Mouse (Mus musculus): Measurements from ENCODE around the gene Map4k3.
"Not testable (repeated sequence)": the region's sequence is repeated elsewhere in the genome, so short reads cannot be mapped to it uniquely, and the experiment has no call there.

Map4k3 gene

GRCm38 (mm10) chr17:80728062-80728858 is at the start of gene Map4k3:
Gene Map4k3, minus strand, starts transcription at chr17:80728485.
- peak; percentile 89 for DNase-seq

DNA sequence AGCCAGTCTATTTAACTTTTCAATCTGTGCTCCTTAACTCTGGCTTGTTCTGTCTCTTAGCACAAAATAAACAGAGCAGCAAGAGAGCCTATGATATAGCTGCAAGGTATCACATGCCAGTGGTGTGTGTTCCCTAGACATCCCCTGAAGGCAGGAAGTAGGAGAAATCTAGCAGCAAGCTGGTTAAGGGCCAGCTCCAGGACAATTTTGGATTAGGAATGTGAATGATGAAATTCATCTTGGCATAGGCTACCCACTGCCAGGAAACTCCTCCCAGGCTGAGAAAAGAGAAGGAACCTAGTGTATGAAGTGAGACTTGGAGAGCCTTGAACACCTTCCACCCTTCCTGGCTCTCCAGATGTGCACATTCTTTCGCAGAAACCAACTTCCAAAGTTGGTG is 49.3 kb upstream of the Map4k3 start:
- DNase-seq, result no peak

DNA sequence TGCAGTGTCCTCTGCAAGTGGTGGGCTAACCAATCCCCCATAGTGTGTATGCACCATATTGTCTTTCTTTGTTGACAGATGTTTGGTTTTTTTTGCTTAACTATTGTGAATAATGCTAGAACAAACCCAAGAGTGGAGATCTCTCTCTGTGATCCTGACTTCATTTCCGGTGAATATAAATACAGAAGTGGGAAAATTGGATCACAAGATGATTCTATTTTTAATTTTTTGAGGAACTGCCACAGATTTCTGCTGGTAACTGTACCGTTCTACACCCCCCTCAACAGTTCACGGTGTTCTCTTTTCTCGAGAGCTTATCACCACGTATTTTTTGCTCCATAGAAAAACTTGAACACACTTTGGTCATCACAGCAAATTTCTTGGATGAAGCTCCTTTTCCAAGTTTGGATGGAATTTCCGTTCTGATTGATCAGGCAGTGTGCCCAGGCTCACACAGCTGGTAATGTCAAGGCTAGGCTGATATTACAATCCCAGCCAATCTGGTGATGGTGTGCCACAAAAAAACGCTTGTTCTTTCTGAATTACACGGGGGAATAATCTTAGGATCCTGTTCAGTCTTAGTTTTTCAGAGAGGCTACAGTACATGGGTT is 47.0 kb upstream of the Map4k3 start:
- DNase-seq, result no peak

GRCm38 (mm10) chr17:80772545-80773453 is 44.5 kb upstream of the Map4k3 start:
- DNase-seq, result no peak

GRCm38 (mm10) chr17:80770065-80770464 is 41.8 kb upstream of the Map4k3 start:
- no peak for DNase-seq

- DNase-seq, result peak; percentile 45
Observed at GRCm38 (mm10) chr17:80765204-80765603, 36.9 kb upstream of the Map4k3 start.

DNA sequence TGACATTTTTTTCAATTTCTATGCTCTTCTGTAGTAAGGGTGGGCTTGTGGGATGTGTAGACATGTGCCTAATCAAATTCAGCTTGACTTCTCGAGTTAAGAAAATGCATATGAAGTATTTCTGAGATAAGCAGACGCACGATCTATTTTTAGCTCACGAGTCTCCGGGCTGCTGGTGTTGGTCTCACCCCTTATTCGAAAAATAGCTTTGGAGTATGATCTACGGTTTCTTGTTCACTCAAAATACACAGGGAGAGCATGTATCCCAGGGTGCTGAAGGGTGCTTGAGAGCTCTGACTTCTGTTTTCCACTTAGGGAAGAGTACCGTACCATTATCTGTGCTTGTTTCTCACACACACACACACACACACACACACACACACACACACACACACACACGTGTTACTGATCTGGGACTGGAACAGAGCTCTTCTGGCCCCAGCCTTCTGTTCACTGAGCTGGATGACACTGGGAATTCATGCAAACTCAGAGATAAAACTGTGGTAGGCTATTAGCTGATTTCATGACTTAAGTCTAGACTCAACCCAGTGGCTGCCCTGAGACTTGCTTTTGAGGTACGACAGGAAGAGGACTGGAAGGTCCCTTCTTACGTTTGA is 34.9 kb upstream of the Map4k3 start:
- DNase-seq, result no peak

DNA sequence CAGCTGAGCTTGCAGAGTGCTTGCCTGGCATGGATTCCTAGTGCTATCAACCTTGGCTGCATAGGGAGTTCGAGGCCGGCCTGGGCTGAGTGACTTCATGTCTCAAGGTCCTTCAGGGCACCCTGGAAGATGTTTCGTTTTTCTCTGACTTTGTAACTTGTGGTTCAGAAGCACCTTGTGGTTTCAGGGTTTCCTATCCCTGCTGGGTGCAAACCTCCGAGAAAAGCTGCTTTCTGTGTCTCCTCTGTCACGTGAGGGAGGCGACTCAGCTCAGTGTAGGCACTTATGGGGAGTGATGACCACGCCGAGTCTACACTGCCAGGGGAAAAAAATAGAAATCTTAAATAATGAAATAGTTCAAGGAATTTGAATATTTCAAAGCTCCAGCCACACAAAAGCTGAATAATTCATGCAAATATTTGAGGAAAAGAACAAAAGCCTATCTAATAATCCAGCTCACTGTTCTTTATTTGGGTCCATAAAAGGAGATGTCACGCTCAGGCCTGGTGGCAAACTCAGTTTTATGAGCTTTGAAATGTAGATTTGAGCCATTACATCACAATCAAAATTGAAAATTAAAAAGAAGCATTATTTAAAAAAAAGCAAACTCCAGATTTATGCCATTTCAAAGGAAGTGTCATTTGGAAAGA is 34.2 kb upstream of the Map4k3 start:
- no peak for DNase-seq

GRCm38 (mm10) chr17:80761191-80761590 is 32.9 kb upstream of the Map4k3 start:
- DNase-seq, result not testable (repeated sequence)

GRCm38 (mm10) chr17:80760344-80761145 is 32.3 kb upstream of the Map4k3 start:
- DNase-seq, result no peak

GRCm38 (mm10) chr17:80756043-80756442 is 27.8 kb upstream of the Map4k3 start:
- no peak for DNase-seq

GRCm38 (mm10) chr17:80755076-80755871 is 27.0 kb upstream of the Map4k3 start:
- no peak for DNase-seq

GRCm38 (mm10) chr17:80754589-80754988 is 26.3 kb upstream of the Map4k3 start:
- DNase-seq, result no peak

GRCm38 (mm10) chr17:80752466-80752865 is 24.2 kb upstream of the Map4k3 start:
- DNase-seq, result no peak

DNA sequence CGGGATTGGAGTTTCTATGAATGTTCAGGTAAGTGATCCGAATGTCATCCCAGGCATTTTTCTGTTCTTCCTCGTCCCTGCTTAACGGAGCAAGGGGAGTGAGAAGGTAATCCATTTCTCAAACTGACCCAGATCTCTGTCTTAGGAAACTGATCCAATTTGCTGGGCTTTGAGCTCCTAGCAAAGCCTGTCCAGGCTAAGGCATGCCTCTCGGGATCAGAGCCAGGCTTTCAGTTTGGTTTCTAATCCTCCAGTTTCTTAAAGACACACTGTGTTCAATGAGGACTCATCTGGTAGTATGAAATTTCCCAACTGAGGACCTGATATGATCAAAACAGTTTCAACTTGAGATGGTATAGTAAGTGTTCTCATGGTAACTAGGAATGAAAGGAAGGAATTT is 11.1 kb upstream of the Map4k3 start:
- no peak for DNase-seq

DNA sequence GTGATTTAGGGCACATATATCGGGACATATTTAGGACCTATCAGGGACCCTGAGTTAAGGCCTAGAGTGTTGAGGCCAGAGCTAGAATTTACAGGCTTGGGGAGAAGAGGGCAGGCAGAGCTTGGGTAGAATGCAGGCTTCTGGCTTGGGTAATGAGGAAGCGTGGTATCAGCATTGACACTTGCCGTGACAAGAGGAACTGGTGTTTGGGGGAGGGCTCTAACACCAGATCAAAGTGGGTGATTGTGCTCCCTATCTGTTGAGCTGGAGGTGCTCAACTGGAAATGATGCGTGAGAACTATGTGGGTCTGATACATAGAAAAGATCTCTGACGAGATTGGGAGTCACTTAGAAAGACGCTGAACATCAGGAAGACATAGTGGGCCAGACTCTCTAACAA is 6.4 kb upstream of the Map4k3 start:
- DNase-seq, result no peak

- DNase-seq, result no peak
Observed at GRCm38 (mm10) chr17:80733121-80733800, 5.0 kb upstream of the Map4k3 start.

- DNase-seq, result no peak
Observed at GRCm38 (mm10) chr17:80732256-80732655, 4.0 kb upstream of the Map4k3 start.

DNA sequence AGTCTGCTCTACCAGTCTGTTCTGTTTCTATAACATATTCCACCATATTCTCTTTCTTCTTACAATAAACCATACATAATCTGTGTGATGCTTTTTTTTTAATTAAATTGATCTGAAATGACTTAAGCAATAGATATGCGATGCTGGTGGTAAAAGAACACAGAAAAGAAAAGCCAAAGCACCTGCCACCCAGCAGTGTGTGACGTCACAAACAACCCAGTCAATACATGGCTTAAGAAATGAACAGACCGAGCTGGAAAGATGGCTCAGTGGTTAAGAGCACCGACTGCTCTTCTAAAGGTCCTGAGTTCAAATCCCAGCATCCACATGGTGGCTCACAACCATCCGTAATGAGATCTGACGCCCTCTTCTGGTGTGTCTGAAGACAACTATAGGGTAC is 2.0 kb upstream of the Map4k3 start:
- DNase-seq, result not testable (repeated sequence)

DNA sequence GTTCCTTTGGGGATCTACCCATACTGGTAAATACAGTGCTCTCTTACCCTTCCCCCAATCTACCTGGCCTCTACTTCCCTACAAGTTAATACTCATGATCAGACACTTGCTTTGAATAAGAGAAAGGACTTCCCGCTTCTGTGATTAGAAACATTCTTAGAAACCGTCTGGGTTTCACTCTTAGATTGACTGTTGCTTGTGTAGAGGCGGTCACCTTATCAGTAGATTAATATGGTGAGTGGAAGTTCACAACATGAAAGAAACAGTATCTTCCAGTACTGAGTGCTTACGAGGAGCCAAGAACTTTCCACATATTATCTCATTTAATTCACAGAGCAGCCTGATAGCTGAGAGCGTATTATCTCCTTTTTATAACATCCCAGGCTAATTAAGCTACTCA is 1.5 kb upstream of the Map4k3 start:
- DNase-seq, result no peak

All from embryo, embryonic 11 days (tissue).